Mouse (Mus musculus): Measurements from ENCODE around the gene Zyg11b. TPM values are rescaled to one million over a fixed set of nuclear protein-coding genes. Genes with fewer than 3 reads are reported as not detected.

Gene Zyg11b
- polyA plus RNA-seq, 1 experiment from 2014 or later = 18.4 TPM

Other genes with a start within 250 kb of the Zyg11b start
- 0.41 and 0.79 TPM in 2 replicates for gene Podn, start 204.7 kb downstream of the Zyg11b start, polyA plus RNA-seq (2016; fragmentation: Nextera tagmentation; extraction: Ambion mirVana)
- gene Scp2, start 156.1 kb downstream of the Zyg11b start, polyA plus RNA-seq (2016; fragmentation: Nextera tagmentation; extraction: Ambion mirVana) = 156 and 162 TPM in 2 replicates
- 35.2 and 35.7 TPM in 2 replicates for gene Echdc2, start 135.7 kb downstream of the Zyg11b start, polyA plus RNA-seq (2016; fragmentation: Nextera tagmentation; extraction: Ambion mirVana)
- gene Zyg11a, start 83.0 kb downstream of the Zyg11b start, polyA plus RNA-seq (2016; fragmentation: Nextera tagmentation; extraction: Ambion mirVana) = 0.22 TPM in 1 of 2 replicates, not detected in the other
- 55.6 and 58.0 TPM in 2 replicates for gene Coa7, start 27.0 kb upstream of the Zyg11b start, polyA plus RNA-seq (2016; fragmentation: Nextera tagmentation; extraction: Ambion mirVana)
- gene Shisal2a, start 82.3 kb upstream of the Zyg11b start, polyA plus RNA-seq (2016; fragmentation: Nextera tagmentation; extraction: Ambion mirVana) = 13.3 and 14.4 TPM in 2 replicates
- 62.7 and 67.1 TPM in 2 replicates for gene Gpx7, start 105.9 kb upstream of the Zyg11b start, polyA plus RNA-seq (2016; fragmentation: Nextera tagmentation; extraction: Ambion mirVana)
- gene Tut4, start 158.3 kb upstream of the Zyg11b start, polyA plus RNA-seq (2016; fragmentation: Nextera tagmentation; extraction: Ambion mirVana) = 140 and 146 TPM in 2 replicates

Data from embryonic facial prominence, embryonic 12.5 days (tissue).